ENCODE assay signal across 9 mouse cellular contexts in the genomic region with DNA sequence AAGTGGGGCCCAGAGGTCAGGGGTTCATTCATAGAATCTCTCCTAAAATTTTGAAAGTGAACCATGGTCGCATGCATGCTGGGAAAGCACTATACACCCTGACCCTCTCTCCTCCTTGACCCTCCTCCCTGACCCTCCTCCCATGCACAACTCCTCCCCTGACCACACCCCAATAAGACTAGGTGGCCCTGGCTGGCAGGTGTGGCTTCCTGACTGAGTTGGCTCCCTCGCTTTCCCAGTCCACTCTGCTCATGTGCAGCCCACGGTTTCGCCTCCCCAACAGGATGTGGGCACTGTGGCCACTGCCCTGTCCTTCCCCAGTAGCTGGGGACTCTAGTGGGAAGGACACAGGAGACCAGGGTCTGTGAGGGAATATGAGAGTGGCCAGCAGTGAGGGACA. TPM values are rescaled to one million over a fixed set of nuclear protein-coding genes. Genes with fewer than 3 reads are reported as not detected.
DNase-seq lines count a peak whose midpoint lies in the region; ATAC-seq and TF ChIP-seq lines count a peak whose summit lies in the region.
"Had no signal": no experiment of that assay in that cellular context is flagged by ENCODE, and none has a peak within 500 bp of the region (broad histone marks: within the 10 kb centered on the region; RNA-seq: fewer than 3 reads in every experiment).

No protein-coding gene starts in this region.

- H3K27me3 ChIP-seq in liver, adult 2 months (ENCODE audit: control insufficient read depth, insufficient read depth, low read length) = no peaks in the 10 kb centered on the region
- no peaks in the 10 kb centered on the region for H3K27me3 ChIP-seq in kidney, embryonic 14.5 days (ENCODE audit: control insufficient read depth, insufficient read depth, low read length)
- peaks cover 22% of the 10 kb centered on the region for H3K27me3 ChIP-seq in neural tube, embryonic 13.5 days

- H3K4me1 ChIP-seq in liver, adult 2 months (ENCODE audit: control insufficient read depth, insufficient read depth, low read length) = peaks cover 62% of the 10 kb centered on the region
- H3K4me1 ChIP-seq in kidney, embryonic 14.5 days (ENCODE audit: control insufficient read depth, insufficient read depth, low read length) = peaks cover 86% of the 10 kb centered on the region
- H3K4me1 ChIP-seq in neural tube, embryonic 13.5 days (replicated peaks) = peaks cover 97% of the 10 kb centered on the region

- 0 out of 2 replicates have a peak overlapping the region, but pooled peaks have one; percentile 24 for H3K4me2 ChIP-seq in kidney, embryonic 14.5 days (replicated peaks; ENCODE audit: low read depth, low read length)
- peak overlapping the region; percentile 22; the same call in 1 of the 2 replicates for H3K4me2 ChIP-seq in neural tube, embryonic 13.5 days

- no peaks in the 10 kb centered on the region for H3K9me3 ChIP-seq in kidney, embryonic 14.5 days (ENCODE audit: control insufficient read depth, low read length)
- no peaks in the 10 kb centered on the region for H3K9me3 ChIP-seq in neural tube, embryonic 13.5 days

- TF ChIP-seq POLR2A in liver, adult 2 months (IDR thresholded peaks at IDR 0.05; ENCODE audit: extremely low read depth, insufficient read depth, low read length) = no peak

- H3K27ac ChIP-seq in liver, adult 2 months (replicated peaks; ENCODE audit: insufficient read depth, low read depth, low read length) = peak overlapping the region; percentile 89
- peak overlapping the region; percentile 65; the same call in 1 of the 2 replicates for H3K27ac ChIP-seq in kidney, embryonic 14.5 days (ENCODE audit: low read depth, low read length)
- peak overlapping the region; percentile 88 for H3K27ac ChIP-seq in neural tube, embryonic 13.5 days (replicated peaks)

- H3K4me3 ChIP-seq in liver, adult 2 months (ENCODE audit: insufficient read depth, low read depth, low read length) = no peak overlapping the region
- no peak overlapping the region for H3K4me3 ChIP-seq in kidney, embryonic 14.5 days (ENCODE audit: low read length)
- no peak overlapping the region for H3K4me3 ChIP-seq in neural tube, embryonic 13.5 days

- no peak for TF ChIP-seq CTCF in liver, adult 2 months (IDR thresholded peaks at IDR 0.05; ENCODE audit: low read depth, low read length)

- ATAC-seq in kidney, embryonic 14.5 days (ENCODE audit: low FRiP score, low TSS enrichment) = no peak
- no peak for ATAC-seq in neural tube, embryonic 13.5 days (ENCODE audit: low read depth)

- H3K36me3 ChIP-seq in liver, adult 2 months (ENCODE audit: control insufficient read depth, insufficient read depth, low read length) = peaks cover 14% of the 10 kb centered on the region; the same call in 1 of the 2 replicates
- peaks cover 22% of the 10 kb centered on the region; the same call in 1 of the 2 replicates for H3K36me3 ChIP-seq in kidney, embryonic 14.5 days (ENCODE audit: control insufficient read depth, insufficient read depth, low read length)
- peaks cover 40% of the 10 kb centered on the region for H3K36me3 ChIP-seq in neural tube, embryonic 13.5 days

- peaks cover 10% of the 10 kb centered on the region; the same call in 1 of the 2 replicates for H3K79me2 ChIP-seq in liver, adult 2 months (ENCODE audit: control insufficient read depth, insufficient read depth, low read length)

- H3K9ac ChIP-seq in liver, adult 2 months (ENCODE audit: low read depth, low read length) = peak overlapping the region; percentile 18; the same call in 1 of the 2 replicates
- H3K9ac ChIP-seq in kidney, embryonic 14.5 days (ENCODE audit: low read depth, low read length) = no peak overlapping the region
- peak overlapping the region; percentile 14 for H3K9ac ChIP-seq in neural tube, embryonic 13.5 days

- DNase-seq in adrenal gland, adult 2 months = peak; percentile 39
- DNase-seq in adrenal gland, postnatal 4 days (ENCODE audit: low spot score in 2 of 2) = no peak
- peak; percentile 54 for DNase-seq in liver, adult 2 months (ENCODE audit: extremely low read depth, low read depth, low spot score)
- no peak for DNase-seq in liver
- DNase-seq in Muller cell, postnatal 12 days (ENCODE audit: inconsistent ontology term) = no peak
- DNase-seq in spleen, adult 12 weeks (ENCODE audit: low spot score) = no peak

- WGBS in liver, adult 2 months = 16% methylated on average over 4 of the region's 4 CpGs
- WGBS in kidney, embryonic 14.5 days = 58% methylated on average over 4 of the region's 4 CpGs
- 64% methylated on average over 4 of the region's 4 CpGs for WGBS in neural tube, embryonic 13.5 days

RNA-seq across cellular contexts. Expression of gene Smim24, which starts 17.5 kb away (rescaled TPM):
- total RNA-seq in adrenal gland, adult 2 months (2021) = 1 to 10 TPM; 1.4 to 1.6 TPM
- polyA plus RNA-seq in adrenal gland, adult 2 months (2012; rRNA removed) = 4.5 and 5.4 TPM in 2 replicates
- total RNA-seq in adrenal gland, postnatal 4 days (2021) = 10 to 100 TPM in 1 of 2 experiments, 1 to 10 TPM in 1; 1.2 to 13.2 TPM
- 1.3 and 1.5 TPM in 2 replicates for total RNA-seq in liver, adult 2 months (2014; rRNA removed)
- 2.3 and 4.1 TPM in 2 replicates for polyA plus RNA-seq in liver, adult 2 months (2012; rRNA removed)
- polyA plus RNA-seq in kidney, embryonic 14.5 days (2014; fragmentation: Nextera tagmentation; extraction: Ambion mirVana) = 14.9 and 16.4 TPM in 2 replicates
- 1.8 and 3.1 TPM in 2 replicates for polyA plus RNA-seq in neural tube, embryonic 13.5 days (2015; fragmentation: Nextera tagmentation; extraction: Ambion mirVana)

RNA-seq across cellular contexts. Expression of gene Gm48552, which starts 21.5 kb away (rescaled TPM):
- total RNA-seq in adrenal gland, adult 2 months (2021) = 1 to 10 TPM in 1 of 2 experiments, not detected in 1; 1.4 TPM
- 2.5 and 4.4 TPM in 2 replicates for polyA plus RNA-seq in adrenal gland, adult 2 months (2012; rRNA removed)
- 1 to 10 TPM; 2.6 to 4.1 TPM for total RNA-seq in adrenal gland, postnatal 4 days (2021)
- 0.40 TPM in 1 of 2 replicates, not detected in the other for total RNA-seq in liver, adult 2 months (2014; rRNA removed)
- polyA plus RNA-seq in liver, adult 2 months (2012; rRNA removed) = 0.26 and 1.4 TPM in 2 replicates
- 0.61 and 1.5 TPM in 2 replicates for polyA plus RNA-seq in kidney, embryonic 14.5 days (2014; fragmentation: Nextera tagmentation; extraction: Ambion mirVana)
- 1.3 and 2.5 TPM in 2 replicates for polyA plus RNA-seq in neural tube, embryonic 13.5 days (2015; fragmentation: Nextera tagmentation; extraction: Ambion mirVana)
- total RNA-seq: monocyte, adult 5-6 weeks had no signal

RNA-seq across cellular contexts. Expression of gene Gm48551, which starts 26.1 kb away (rescaled TPM):
- total RNA-seq in adrenal gland, adult 2 months (2021) = 1 to 10 TPM; 1.8 to 2.5 TPM
- polyA plus RNA-seq in adrenal gland, adult 2 months (2012; rRNA removed) = 2.9 and 6.7 TPM in 2 replicates
- total RNA-seq in adrenal gland, postnatal 4 days (2021) = 1 to 10 TPM; 1.7 to 1.8 TPM
- 2.4 TPM in 1 of 2 replicates, not detected in the other for total RNA-seq in liver, adult 2 months (2014; rRNA removed)
- 0.32 and 0.44 TPM in 2 replicates for polyA plus RNA-seq in liver, adult 2 months (2012; rRNA removed)
- 3.5 and 3.8 TPM in 2 replicates for polyA plus RNA-seq in kidney, embryonic 14.5 days (2014; fragmentation: Nextera tagmentation; extraction: Ambion mirVana)
- 5.2 and 8.2 TPM in 2 replicates for polyA plus RNA-seq in neural tube, embryonic 13.5 days (2015; fragmentation: Nextera tagmentation; extraction: Ambion mirVana)
- total RNA-seq: monocyte, adult 5-6 weeks had no signal

RNA-seq across cellular contexts. Expression of gene Dohh, which starts 26.1 kb away (rescaled TPM):
- 10 to 100 TPM; 39.6 to 54.3 TPM for total RNA-seq in adrenal gland, adult 2 months (2021)
- 125 and 132 TPM in 2 replicates for polyA plus RNA-seq in adrenal gland, adult 2 months (2012; rRNA removed)
- 10 to 100 TPM; 49.4 to 49.7 TPM for total RNA-seq in adrenal gland, postnatal 4 days (2021)
- 39.7 and 53.8 TPM in 2 replicates for total RNA-seq in liver, adult 2 months (2014; rRNA removed)
- polyA plus RNA-seq in liver, adult 2 months (2012; rRNA removed) = 42.6 and 49.7 TPM in 2 replicates
- polyA plus RNA-seq in kidney, embryonic 14.5 days (2014; fragmentation: Nextera tagmentation; extraction: Ambion mirVana) = 59.2 and 73.9 TPM in 2 replicates
- polyA plus RNA-seq in neural tube, embryonic 13.5 days (2015; fragmentation: Nextera tagmentation; extraction: Ambion mirVana) = 72.2 and 75.2 TPM in 2 replicates

RNA-seq across cellular contexts. Expression of gene Fzr1, which starts 32.0 kb away (rescaled TPM):
- total RNA-seq in adrenal gland, adult 2 months (2021) = 10 to 100 TPM; 40.7 to 45.0 TPM
- 95.6 and 103 TPM in 2 replicates for polyA plus RNA-seq in adrenal gland, adult 2 months (2012; rRNA removed)
- 10 to 100 TPM; 69.1 to 70.7 TPM for total RNA-seq in adrenal gland, postnatal 4 days (2021)
- 6.2 and 8.1 TPM in 2 replicates for total RNA-seq in liver, adult 2 months (2014; rRNA removed)
- 20.9 and 29.9 TPM in 2 replicates for polyA plus RNA-seq in liver, adult 2 months (2012; rRNA removed)
- 101 and 108 TPM in 2 replicates for polyA plus RNA-seq in kidney, embryonic 14.5 days (2014; fragmentation: Nextera tagmentation; extraction: Ambion mirVana)
- 105 and 112 TPM in 2 replicates for polyA plus RNA-seq in neural tube, embryonic 13.5 days (2015; fragmentation: Nextera tagmentation; extraction: Ambion mirVana)

Comparison
In these comparisons a context has a peak if more than half of its experiments do, and no peak if none do; other contexts are left out.
1. DNase-seq: peak in adrenal gland, adult 2 months (single experiment) and liver, adult 2 months (single experiment); none in adrenal gland, postnatal 4 days (0 of 2), liver (single experiment), Muller cell, postnatal 12 days (single experiment) and spleen, adult 12 weeks (single experiment).
2. Peak in every context shown above with its lines, with median percentiles within 50 percentile points of each other: H3K27ac ChIP-seq.